Mouse (Mus musculus) heart, embryonic 14.5 days (tissue): ENCODE results near the gene Casp4. TPM values are rescaled to one million over a fixed set of nuclear protein-coding genes. Genes with fewer than 3 reads are reported as not detected.

Experiments used
- ATAC-seq: fragments of 200-750 bp; cut with Nextera tagmentation; 2 replicates; pipeline ENCODE4 v1.8.0; 2017; ENCODE audit warnings: low read depth, moderate TSS enrichment; ENCODE audit not compliant: insufficient number of reproducible peaks, insufficient read depth, low FRiP score
- H3K27ac ChIP-seq, 2 experiments: fragments of 200-500 bp in 1 of 2; fragments of 300-500 bp in 1 of 2; sonication (generic) in 1 of 2; replicated peaks in 1 of 2; 2 replicates each; pipeline ENCODE4 v1.5.1; 2012 to 2014; ENCODE audit warnings: low read depth in 2 of 2, low read length in 2 of 2, control low read depth in 1 of 2, mild to moderate bottlenecking in 1 of 2, mixed read lengths in 1 of 2; ENCODE audit not compliant: control insufficient read depth in 1 of 2, insufficient read depth in 1 of 2
- H3K27me3 ChIP-seq: fragments of 300-500 bp; sonication (generic); 2 replicates; pipeline ENCODE4 v1.6.1; 2014; ENCODE audit warnings: mild to moderate bottlenecking, low read length, control low read depth; ENCODE audit not compliant: control insufficient read depth, insufficient read depth
- H3K36me3 ChIP-seq: fragments of 300-500 bp; sonication (generic); 2 replicates; pipeline ENCODE4 v1.6.1; 2014; ENCODE audit warnings: mild to moderate bottlenecking, control low read depth, low read length, mixed read lengths; ENCODE audit not compliant: control insufficient read depth, insufficient read depth
- H3K4me1 ChIP-seq, 2 experiments: fragments of 200-500 bp in 1 of 2; fragments of 300-500 bp in 1 of 2; sonication (generic) in 1 of 2; 2 replicates each; pipeline ENCODE4 v1.6.1; 2012 to 2014; ENCODE audit warnings: low read length in 2 of 2, control low read depth in 1 of 2, mixed read lengths in 1 of 2; ENCODE audit not compliant: control insufficient read depth in 2 of 2, insufficient read depth in 2 of 2
- H3K4me2 ChIP-seq: fragments of 300-500 bp; sonication (generic); 2 replicates; pipeline ENCODE4 v1.6.1; 2014; ENCODE audit warnings: mild to moderate bottlenecking, low read length
- H3K4me3 ChIP-seq, 2 experiments: fragments of 200-500 bp in 1 of 2; fragments of 300-500 bp in 1 of 2; sonication (generic) in 1 of 2; 2 replicates each; pipeline ENCODE4 v1.5.1; 2012 to 2014; ENCODE audit warnings: low read length in 2 of 2, mild to moderate bottlenecking in 2 of 2, control low read depth in 1 of 2, low read depth in 1 of 2, moderate library complexity in 1 of 2; ENCODE audit not compliant: control insufficient read depth in 1 of 2, insufficient read depth in 1 of 2
- H3K9ac ChIP-seq: fragments of 300-500 bp; sonication (generic); 2 replicates; pipeline ENCODE4 v1.6.1; 2014; ENCODE audit warnings: mild to moderate bottlenecking, low read length
- H3K9me3 ChIP-seq: fragments of 300-500 bp; sonication (generic); 2 replicates; pipeline ENCODE4 v1.6.1; 2016; ENCODE audit warnings: low read length, control low read depth; ENCODE audit not compliant: control insufficient read depth
- WGBS: fragments of 180-500 bp; shearing (Covaris S2); extraction: QIAGEN DNeasy Blood & Tissue Kit; methylation state at CpG from one replicate; pipeline ENCODE4 v1.1.7; 2014; 5-methylcytosine and 5-hydroxymethylcytosine counted together
- polyA plus RNA-seq: library from polyadenylated mRNA; unstranded; fragments of >200 nt; fragmentation: Nextera tagmentation; extraction: Ambion mirVana; gene quantifications from 2 replicates; pipeline ENCODE4 v1.2.1, GENCODE M21; 2014

Gene Casp4
- polyA plus RNA-seq, 1 experiment from 2014 or later = 2.3 TPM

DNA sequence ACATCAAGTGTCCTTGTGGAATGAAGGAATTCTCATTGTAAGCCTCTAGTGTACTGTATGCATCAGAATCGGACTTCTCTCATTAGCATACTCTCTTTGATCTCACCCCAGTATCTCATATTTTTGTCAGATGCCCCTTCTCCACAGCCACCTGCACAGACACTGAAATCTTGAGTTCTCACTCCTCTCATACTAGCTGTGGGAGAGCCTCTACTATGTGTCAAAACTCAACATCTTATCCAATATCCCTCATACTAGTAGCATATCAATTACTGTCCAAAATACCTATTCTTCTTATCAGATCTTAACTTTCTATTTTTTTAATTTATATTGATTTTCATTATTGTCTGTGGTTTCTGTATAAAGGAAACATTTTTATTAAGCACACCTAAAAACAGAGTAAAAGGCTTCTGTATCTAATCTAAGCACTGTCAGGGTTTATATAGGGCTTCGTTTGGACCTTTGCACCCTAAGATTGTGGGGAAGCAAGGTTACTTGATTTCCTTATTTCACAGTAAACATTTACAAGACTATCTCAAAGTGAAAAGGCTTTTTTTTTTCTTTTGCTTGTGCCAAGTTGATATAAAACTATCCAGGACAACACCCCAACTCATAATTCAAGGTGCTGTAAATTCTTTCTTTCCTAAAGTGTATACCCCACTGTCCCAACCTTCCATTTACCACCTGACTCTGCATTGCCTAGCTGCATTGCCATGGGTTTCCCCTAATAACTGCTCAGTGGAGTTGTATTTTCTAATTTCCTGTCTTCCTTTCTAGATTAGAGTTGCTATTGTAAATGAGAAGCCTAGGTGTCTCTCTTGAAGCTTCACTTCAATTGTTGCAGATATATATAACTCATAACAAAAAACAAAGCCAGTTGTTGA, 12.0 kb upstream of the Casp4 start:
- Histone ChIP-seq H3K27me3 (no peaks in the 10 kb centered on the region), H3K4me3 (no peak overlapping the region), H3K4me1 (no peaks in the 10 kb centered on the region), H3K9me3 (no peaks in the 10 kb centered on the region), H3K9ac (no peak overlapping the region), H3K36me3 (no peaks in the 10 kb centered on the region), H3K4me2 (no peak overlapping the region), H3K27ac (no peak overlapping the region)
- 63% methylated on average over 2 of the region's 2 CpGs for WGBS
- ATAC-seq = no peak

DNA sequence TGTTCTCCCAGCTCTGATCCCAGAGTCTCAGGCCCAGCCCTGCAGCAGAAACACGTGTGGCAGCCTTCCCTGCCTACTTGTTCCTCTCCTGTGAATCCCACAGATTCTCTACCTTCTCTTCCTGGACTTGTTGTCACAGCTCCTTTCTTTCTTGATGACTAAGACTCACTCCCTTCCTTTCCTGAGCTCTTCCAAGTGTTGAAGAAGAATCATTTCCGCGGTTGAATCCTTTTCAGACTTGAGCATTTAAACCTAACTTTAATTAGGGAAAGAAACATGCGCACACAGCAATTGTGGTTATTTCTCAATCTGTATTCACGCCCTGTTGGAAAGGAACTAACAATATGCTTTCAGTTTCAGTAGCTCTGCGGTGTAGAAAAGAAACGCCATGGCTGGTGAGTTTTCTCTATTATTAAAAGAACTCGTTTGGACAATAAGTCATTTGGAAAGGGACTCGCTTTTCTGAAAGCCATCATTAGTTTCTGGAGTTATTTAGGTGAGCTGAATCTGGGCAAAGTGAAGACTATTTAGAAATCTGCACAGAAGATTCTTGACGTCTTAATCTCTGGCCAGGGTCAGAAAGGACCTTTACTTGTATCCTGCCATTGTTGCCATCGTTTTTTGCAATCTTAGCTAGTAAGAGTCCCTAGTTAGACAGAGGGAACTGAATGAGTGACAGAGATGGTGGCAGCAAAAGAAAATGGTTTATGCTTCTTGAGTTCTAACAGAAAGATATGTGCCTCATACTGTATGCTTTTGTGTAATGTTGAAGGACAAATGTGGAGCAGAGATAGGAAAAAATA, 10.1 kb upstream of the Casp4 start, which contains the start of gene Casp1:
Gene Casp1 (plus strand): TSS at position 189 of the 803 bp plus-strand sequence.
- Histone ChIP-seq H3K27ac (no peak within 1 kb of the TSS), H3K9ac (no peak within 1 kb of the TSS), H3K4me3 (no peak within 1 kb of the TSS), H3K36me3 (no peaks in the 10 kb centered on the region), H3K9me3 (no peaks in the 10 kb centered on the region), H3K27me3 (no peaks in the 10 kb centered on the region), H3K4me1 (no peaks in the 10 kb centered on the region), H3K4me2 (no peak within 1 kb of the TSS)
- WGBS = 68% methylated on average over 11 of the region's 11 CpGs
- no peak for ATAC-seq

DNA sequence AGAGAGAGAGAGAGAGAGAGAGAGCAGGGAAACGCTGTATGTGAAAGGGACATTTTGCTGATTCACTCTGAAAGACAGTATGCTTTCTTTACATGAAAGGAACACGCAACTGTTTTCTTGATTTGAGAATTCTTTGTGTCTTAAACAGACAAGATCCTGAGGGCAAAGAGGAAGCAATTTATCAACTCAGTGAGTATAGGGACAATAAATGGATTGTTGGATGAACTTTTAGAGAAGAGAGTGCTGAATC, 9.6 kb upstream of the Casp4 start:
- H3K36me3 ChIP-seq = no peaks in the 10 kb centered on the region
- no peak overlapping the region for H3K9ac ChIP-seq
- no peak overlapping the region for H3K4me3 ChIP-seq
- H3K27ac ChIP-seq = no peak overlapping the region
- WGBS = 85% methylated on average over 2 of the region's 2 CpGs
- H3K9me3 ChIP-seq = no peaks in the 10 kb centered on the region
- no peak for ATAC-seq
- H3K27me3 ChIP-seq = no peaks in the 10 kb centered on the region
- H3K4me2 ChIP-seq = no peak overlapping the region
- H3K4me1 ChIP-seq = no peaks in the 10 kb centered on the region

DNA sequence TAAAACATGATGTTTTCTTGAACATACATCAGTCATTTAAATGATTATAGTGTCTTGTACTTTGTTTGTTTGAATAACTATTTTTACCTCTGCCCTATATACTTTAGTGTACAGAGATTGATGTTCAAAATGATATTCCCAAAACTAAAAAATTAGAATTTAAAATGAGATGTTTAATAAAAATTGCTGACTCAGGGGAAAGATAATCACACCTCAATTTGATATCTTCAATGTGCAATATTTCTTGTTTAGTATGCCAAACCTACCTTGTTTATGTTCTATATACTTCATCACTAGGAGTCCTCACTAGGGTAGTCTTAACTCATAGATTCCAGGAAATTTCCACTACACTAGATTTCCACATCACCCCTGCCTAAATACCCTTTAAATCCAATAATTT, 1.5 kb downstream of the Casp4 start:
- ATAC-seq = no peak
- H3K27ac ChIP-seq = no peak overlapping the region

DNA sequence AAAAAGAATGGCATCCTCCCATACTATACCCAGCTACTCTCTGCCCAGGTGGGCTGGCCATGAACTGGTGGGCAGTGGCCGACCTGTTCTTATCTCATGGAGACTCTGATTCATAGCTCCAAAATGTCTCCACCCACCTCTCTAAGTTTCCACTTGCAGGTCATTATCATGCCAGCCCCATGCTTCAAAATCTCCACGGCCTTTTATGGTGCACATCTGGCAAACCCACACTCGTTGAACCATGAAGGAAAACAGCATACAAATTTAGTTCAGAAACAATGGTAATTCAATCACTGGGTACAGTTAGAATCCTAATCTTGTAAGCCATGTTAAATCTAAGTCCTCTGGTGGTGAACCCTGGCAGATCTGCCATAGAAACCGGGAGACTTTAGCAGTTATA, 2.8 kb downstream of the Casp4 start:
- Histone ChIP-seq H3K4me1 (no peaks in the 10 kb centered on the region), H3K36me3 (no peaks in the 10 kb centered on the region), H3K27me3 (no peaks in the 10 kb centered on the region), H3K9ac (no peak overlapping the region), H3K4me3 (no peak overlapping the region), H3K27ac (no peak overlapping the region), H3K9me3 (no peaks in the 10 kb centered on the region), H3K4me2 (no peak overlapping the region)
- 54% methylated on average over 4 of the region's 4 CpGs for WGBS
- no peak for ATAC-seq

More for the DNA sequence above, 1.5 kb downstream of the Casp4 start:
- H3K27me3 ChIP-seq = no peaks in the 10 kb centered on the region
- H3K9me3 ChIP-seq = no peaks in the 10 kb centered on the region
- H3K4me2 ChIP-seq = no peak overlapping the region
- H3K4me3 ChIP-seq = no peak overlapping the region
- H3K36me3 ChIP-seq = no peaks in the 10 kb centered on the region
- no peak overlapping the region for H3K9ac ChIP-seq
- no peaks in the 10 kb centered on the region for H3K4me1 ChIP-seq

DNA sequence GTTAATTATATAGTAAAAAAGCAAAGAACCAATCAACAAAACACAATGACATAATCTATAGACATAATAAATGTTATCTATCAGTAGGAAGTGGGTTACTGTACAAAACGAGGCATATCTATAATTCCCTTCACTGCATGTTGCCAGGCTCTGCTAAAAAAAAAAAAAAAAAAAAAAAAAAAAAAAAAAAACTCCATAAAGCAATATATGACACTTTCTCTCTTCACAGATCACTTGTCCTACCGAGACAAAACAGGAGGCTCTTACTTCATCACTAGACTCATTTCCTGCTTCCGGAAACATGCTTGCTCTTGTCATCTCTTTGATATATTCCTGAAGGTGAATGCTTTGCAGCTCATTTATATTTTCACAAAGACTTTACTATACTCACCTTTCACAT, 19.6 kb downstream of the Casp4 start:
- Histone ChIP-seq H3K4me3 (no peak overlapping the region), H3K4me2 (no peak overlapping the region), H3K4me1 (no peaks in the 10 kb centered on the region), H3K27ac (no peak overlapping the region), H3K36me3 (no peaks in the 10 kb centered on the region), H3K27me3 (no peaks in the 10 kb centered on the region), H3K9ac (no peak overlapping the region), H3K9me3 (no peaks in the 10 kb centered on the region)
- WGBS = 63% methylated on average over 3 of the region's 3 CpGs
- ATAC-seq = no peak

DNA sequence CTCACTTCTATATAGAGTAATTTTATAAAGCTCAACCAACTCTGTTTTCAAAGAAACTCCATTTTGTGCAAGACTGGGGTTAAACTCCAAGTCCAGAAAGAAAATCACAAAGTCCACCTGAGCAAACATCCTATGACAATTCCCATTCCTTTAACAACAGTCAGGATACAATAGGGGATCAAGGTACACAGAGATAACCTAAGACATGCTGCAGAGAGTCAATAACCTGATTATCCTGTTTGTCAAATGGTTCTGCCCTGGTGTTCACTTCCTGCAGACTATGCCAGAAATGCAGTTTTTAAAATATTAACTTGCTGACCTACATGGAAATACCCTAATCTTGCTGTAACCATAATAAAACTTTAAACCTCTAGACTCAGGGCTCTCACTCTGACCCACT, 23.8 kb downstream of the Casp4 start:
- H3K36me3 ChIP-seq = no peaks in the 10 kb centered on the region
- H3K9me3 ChIP-seq = no peaks in the 10 kb centered on the region
- H3K4me2 ChIP-seq = no peak overlapping the region
- no peaks in the 10 kb centered on the region for H3K4me1 ChIP-seq
- H3K4me3 ChIP-seq = no peak overlapping the region
- H3K9ac ChIP-seq = no peak overlapping the region
- no peak overlapping the region for H3K27ac ChIP-seq
- no peak for ATAC-seq
- H3K27me3 ChIP-seq = no peaks in the 10 kb centered on the region
